ENCODE assay signal across 21 mouse cellular contexts in the genomic region with DNA sequence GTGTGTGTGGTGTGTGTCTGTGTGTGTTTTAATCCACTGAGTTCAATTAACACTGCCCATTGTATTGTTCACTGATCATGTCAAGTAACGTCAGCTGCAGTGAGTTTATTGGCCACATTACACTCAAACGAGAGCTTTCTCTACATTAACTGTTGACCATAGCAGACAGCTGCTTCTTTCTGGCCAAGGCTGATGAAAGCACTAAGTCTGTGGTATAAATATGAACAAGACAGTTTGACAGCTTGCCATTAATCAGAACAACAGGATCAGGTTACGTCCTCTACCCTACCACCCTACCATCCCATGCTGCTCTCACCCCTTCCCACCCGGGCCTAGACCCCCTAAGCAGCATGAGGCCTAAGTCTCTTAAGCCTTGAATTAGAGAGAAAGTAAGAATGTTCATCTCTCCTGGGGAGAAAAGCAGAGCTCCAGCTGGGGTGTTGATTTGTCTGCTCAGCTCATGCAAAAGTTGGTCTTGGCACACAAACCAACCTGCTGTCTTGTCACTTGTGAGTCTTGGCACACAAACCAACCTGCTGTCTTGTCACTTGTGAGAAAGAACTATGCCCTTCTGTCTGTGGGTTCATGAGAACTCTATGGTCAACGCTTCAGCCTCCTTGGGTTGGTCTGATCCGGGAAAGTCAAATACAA. TPM values are rescaled to one million over a fixed set of nuclear protein-coding genes. Genes with fewer than 3 reads are reported as not detected.
DNase-seq lines count a peak whose midpoint lies in the region; ATAC-seq and TF ChIP-seq lines count a peak whose summit lies in the region.
"Had no signal": no experiment of that assay in that cellular context is flagged by ENCODE, and none has a peak within 500 bp of the region (broad histone marks: within the 10 kb centered on the region; RNA-seq: fewer than 3 reads in every experiment).

No protein-coding gene starts in this region.

- 0 out of 2 replicates have a peak, but pooled peaks have one; percentile 48 for ATAC-seq in hindbrain, embryonic 15.5 days (ENCODE audit: low FRiP score, low read depth)
- no peak for ATAC-seq in lung, embryonic 16.5 days (ENCODE audit: low read depth)

- H3K4me2 ChIP-seq in hindbrain, embryonic 15.5 days, result no peak overlapping the region
- H3K4me2 ChIP-seq in lung, embryonic 16.5 days (ENCODE audit: low read depth, low read length), result no peak overlapping the region
- H3K4me2 ChIP-seq: liver, embryonic 13.5 days; stomach, embryonic 15.5 days had no signal

- WGBS in hindbrain, embryonic 15.5 days, result 54% methylated on average over 6 of the region's 6 CpGs
- 72% methylated on average over 6 of the region's 6 CpGs for WGBS in hindbrain, embryonic 10.5 days
- WGBS in lung, embryonic 16.5 days, result 45% methylated on average over 6 of the region's 6 CpGs

- no peak overlapping the region for H3K27ac ChIP-seq in hindbrain, embryonic 15.5 days (replicated peaks)
- no peak overlapping the region for H3K27ac ChIP-seq in hindbrain, embryonic 10.5 days
- peak overlapping the region; percentile 66 for H3K27ac ChIP-seq in lung, embryonic 16.5 days (ENCODE audit: low read length)
- H3K27ac ChIP-seq: liver, embryonic 13.5 days; stomach, embryonic 15.5 days had no signal

- DNase-seq in cerebellum, postnatal 10 days, result peak; percentile 64 to 73
- no peak for DNase-seq in cerebellum, adult 9-10 months
- no peak for DNase-seq in hindbrain, embryonic 10.5 days (ENCODE audit: low spot score)
- DNase-seq in lung, postnatal 25 days (ENCODE audit: low spot score), result no peak
- peak; percentile 60 for DNase-seq in brain, embryonic 14.5 days (ENCODE audit: low read depth)
- no peak for DNase-seq in embryo, embryonic 10 days (ENCODE audit: low spot score)
- DNase-seq: adrenal gland, postnatal 36 days; cerebellum, adult 18-20 months; cerebellum, postnatal 36 days; gastrocnemius, postnatal 36 days; kidney, adult 2 months; kidney, postnatal 10 days; liver, embryonic 13.5 days; lung, adult 2 months; midbrain, embryonic 14.5 days; thymus, adult 18-20 months; thymus, postnatal 36 days had no signal

- TF ChIP-seq POLR2A in brain, embryonic 14.5 days (IDR thresholded peaks at IDR 0.05; ENCODE audit: borderline replicate concordance, extremely low read depth, insufficient read depth, insufficient read length, poor library complexity, severe bottlenecking), result no peak

- H3K4me3 ChIP-seq in hindbrain, embryonic 15.5 days, result no peak overlapping the region
- no peak overlapping the region for H3K4me3 ChIP-seq in hindbrain, embryonic 10.5 days
- H3K4me3 ChIP-seq in lung, embryonic 16.5 days (ENCODE audit: low read length), result no peak overlapping the region
- H3K4me3 ChIP-seq: liver, embryonic 13.5 days; megakaryocyte, embryonic 14.5 days; stomach, embryonic 15.5 days had no signal

- no peak overlapping the region for H3K9ac ChIP-seq in hindbrain, embryonic 15.5 days
- H3K9ac ChIP-seq in lung, embryonic 16.5 days (ENCODE audit: low read length), result no peak overlapping the region
- H3K9ac ChIP-seq: liver, embryonic 13.5 days; stomach, embryonic 15.5 days had no signal

- TF ChIP-seq CTCF in brain, embryonic 14.5 days (IDR thresholded peaks at IDR 0.05; ENCODE audit: borderline replicate concordance, extremely low read depth, insufficient read depth, insufficient read length), result no peak

- no peaks in the 10 kb centered on the region for H3K9me3 ChIP-seq in hindbrain, embryonic 15.5 days
- no peaks in the 10 kb centered on the region for H3K9me3 ChIP-seq in hindbrain, embryonic 10.5 days
- H3K9me3 ChIP-seq in lung, embryonic 16.5 days (ENCODE audit: control insufficient read depth, low read length), result no peaks in the 10 kb centered on the region
- H3K9me3 ChIP-seq: liver, embryonic 13.5 days; megakaryocyte, embryonic 14.5 days; stomach, embryonic 15.5 days had no signal

- peaks cover 9% of the 10 kb centered on the region; the same call in 1 of the 2 replicates for H3K27me3 ChIP-seq in hindbrain, embryonic 15.5 days
- H3K27me3 ChIP-seq in hindbrain, embryonic 10.5 days (ENCODE audit: insufficient read depth, poor library complexity, severe bottlenecking), result peaks cover 14% of the 10 kb centered on the region; the same call in 1 of the 2 replicates
- H3K27me3 ChIP-seq in lung, embryonic 16.5 days (ENCODE audit: control insufficient read depth, insufficient read depth, low read depth, low read length), result no peaks in the 10 kb centered on the region
- H3K27me3 ChIP-seq: liver, embryonic 13.5 days; megakaryocyte, embryonic 14.5 days; stomach, embryonic 15.5 days had no signal

- no peaks in the 10 kb centered on the region for H3K36me3 ChIP-seq in hindbrain, embryonic 15.5 days
- H3K36me3 ChIP-seq in hindbrain, embryonic 10.5 days, result no peaks in the 10 kb centered on the region
- H3K36me3 ChIP-seq in lung, embryonic 16.5 days (ENCODE audit: control insufficient read depth, insufficient read depth, low read length), result no peaks in the 10 kb centered on the region
- H3K36me3 ChIP-seq: liver, embryonic 13.5 days; stomach, embryonic 15.5 days had no signal

- H3K4me1 ChIP-seq in hindbrain, embryonic 15.5 days (replicated peaks), result peaks cover 5% of the 10 kb centered on the region
- peaks cover 10% of the 10 kb centered on the region for H3K4me1 ChIP-seq in hindbrain, embryonic 10.5 days (replicated peaks)
- peaks cover 20% of the 10 kb centered on the region for H3K4me1 ChIP-seq in lung, embryonic 16.5 days (replicated peaks; ENCODE audit: control insufficient read depth, insufficient read depth, low read length)

RNA-seq across cellular contexts. Expression of gene Batf, which starts 13.8 kb away (rescaled TPM):
- 1.3 and 1.5 TPM in 2 replicates for polyA plus RNA-seq in hindbrain, embryonic 15.5 days (2015; fragmentation: Nextera tagmentation; extraction: Ambion mirVana)
- polyA plus RNA-seq in hindbrain, embryonic 10.5 days (2016; fragmentation: Nextera tagmentation; extraction: Ambion mirVana), result 2.2 and 2.5 TPM in 2 replicates
- polyA plus RNA-seq in lung, embryonic 16.5 days (2015; fragmentation: Nextera tagmentation; extraction: Ambion mirVana), result 5.4 and 5.7 TPM in 2 replicates
- polyA plus RNA-seq in brain, embryonic 14.5 days (2012; rRNA removed), result 1.1 and 1.3 TPM in 2 replicates

RNA-seq across cellular contexts. Expression of gene Flvcr2, which starts 46.0 kb away (rescaled TPM):
- 5.3 and 5.4 TPM in 2 replicates for polyA plus RNA-seq in hindbrain, embryonic 15.5 days (2015; fragmentation: Nextera tagmentation; extraction: Ambion mirVana)
- polyA plus RNA-seq in hindbrain, embryonic 10.5 days (2016; fragmentation: Nextera tagmentation; extraction: Ambion mirVana), result 0.90 and 1.0 TPM in 2 replicates
- polyA plus RNA-seq in lung, embryonic 16.5 days (2015; fragmentation: Nextera tagmentation; extraction: Ambion mirVana), result 6.5 and 8.3 TPM in 2 replicates
- polyA plus RNA-seq in brain, embryonic 14.5 days (2012; rRNA removed), result 3.9 and 4.5 TPM in 2 replicates

Comparison
In these comparisons a context has a peak if more than half of its experiments do, and no peak if none do; other contexts are left out.
1. DNase-seq: peak in cerebellum, postnatal 10 days (2 of 2) and brain, embryonic 14.5 days (single experiment); none in cerebellum, adult 9-10 months (single experiment), hindbrain, embryonic 10.5 days (single experiment), lung, postnatal 25 days (single experiment) and embryo, embryonic 10 days (single experiment).